In genomic region chr6:5082740-5083139, GRCm38 (mm10) we compare ENCODE assay signal across 25 mouse cellular contexts.
DNase-seq lines count a peak whose midpoint lies in the region; ATAC-seq lines count a peak whose summit lies in the region.
"Had no signal": no experiment of that assay in that cellular context is flagged by ENCODE, and none has a peak within 500 bp of the region (broad histone marks: within the 10 kb centered on the region; RNA-seq: fewer than 3 reads in every experiment).

No protein-coding gene starts in this region.

- H3K4me3 ChIP-seq in kidney, embryonic 14.5 days (ENCODE audit: low read length) = no peak overlapping the region
- H3K4me3 ChIP-seq in neural tube, embryonic 13.5 days = no peak overlapping the region
- H3K4me3 ChIP-seq in stomach, embryonic 16.5 days (replicated peaks; ENCODE audit: low read length) = no peak overlapping the region
- H3K4me3 ChIP-seq: embryonic facial prominence, embryonic 15.5 days; gastrocnemius, adult 2 months; heart, embryonic 12.5 days; hindbrain, embryonic 15.5 days; limb, embryonic 15.5 days; lung, embryonic 15.5 days had no signal

- no peaks in the 10 kb centered on the region for H3K36me3 ChIP-seq in kidney, embryonic 14.5 days (ENCODE audit: control insufficient read depth, insufficient read depth, low read length)
- H3K36me3 ChIP-seq in neural tube, embryonic 13.5 days = peaks cover 4% of the 10 kb centered on the region; the same call in 1 of the 2 replicates
- H3K36me3 ChIP-seq in stomach, embryonic 16.5 days (ENCODE audit: control insufficient read depth, insufficient read depth, low read length) = 0 out of 2 replicates have a peak, but pooled peaks cover 2% of the 10 kb centered on the region
- H3K36me3 ChIP-seq: embryonic facial prominence, embryonic 15.5 days; heart, embryonic 12.5 days; limb, embryonic 15.5 days; lung, embryonic 15.5 days had no signal

- H3K4me1 ChIP-seq in kidney, embryonic 14.5 days (ENCODE audit: control insufficient read depth, insufficient read depth, low read length) = peaks cover 16% of the 10 kb centered on the region
- peaks cover 27% of the 10 kb centered on the region for H3K4me1 ChIP-seq in neural tube, embryonic 13.5 days (replicated peaks)
- H3K4me1 ChIP-seq in stomach, embryonic 16.5 days (ENCODE audit: control insufficient read depth, insufficient read depth, low read length) = peaks cover 18% of the 10 kb centered on the region

- no peaks in the 10 kb centered on the region for H3K27me3 ChIP-seq in kidney, embryonic 14.5 days (ENCODE audit: control insufficient read depth, insufficient read depth, low read length)
- H3K27me3 ChIP-seq in neural tube, embryonic 13.5 days = no peaks in the 10 kb centered on the region
- no peaks in the 10 kb centered on the region for H3K27me3 ChIP-seq in stomach, embryonic 16.5 days (ENCODE audit: control insufficient read depth, insufficient read depth, low read length)
- H3K27me3 ChIP-seq: embryonic facial prominence, embryonic 15.5 days; heart, embryonic 12.5 days; hindbrain, embryonic 15.5 days; limb, embryonic 15.5 days; lung, embryonic 15.5 days had no signal

- H3K9ac ChIP-seq in kidney, embryonic 14.5 days (ENCODE audit: low read depth, low read length) = no peak overlapping the region
- no peak overlapping the region for H3K9ac ChIP-seq in neural tube, embryonic 13.5 days
- H3K9ac ChIP-seq in stomach, embryonic 16.5 days (ENCODE audit: low read length) = no peak overlapping the region
- H3K9ac ChIP-seq: embryonic facial prominence, embryonic 15.5 days; heart, embryonic 12.5 days; hindbrain, embryonic 15.5 days; limb, embryonic 15.5 days; liver, embryonic 14.5 days; lung, embryonic 15.5 days had no signal

- ATAC-seq in kidney, embryonic 14.5 days (ENCODE audit: low FRiP score, low TSS enrichment) = no peak
- no peak for ATAC-seq in neural tube, embryonic 13.5 days (ENCODE audit: low read depth)
- ATAC-seq in stomach, embryonic 16.5 days (ENCODE audit: insufficient read depth, low FRiP score) = no peak
- ATAC-seq: forebrain, embryonic 14.5 days; intestine, postnatal 0 days; midbrain, embryonic 16.5 days had no signal

- peak overlapping the region; percentile 66; the same call in 1 of the 2 replicates for H3K27ac ChIP-seq in kidney, embryonic 14.5 days (ENCODE audit: low read depth, low read length)
- 0 out of 2 replicates have a peak overlapping the region, but pooled peaks have one; percentile 33 for H3K27ac ChIP-seq in neural tube, embryonic 13.5 days (replicated peaks)
- H3K27ac ChIP-seq in stomach, embryonic 16.5 days (ENCODE audit: low read length) = peak overlapping the region; percentile 27; the same call in 1 of the 2 replicates
- H3K27ac ChIP-seq: embryonic facial prominence, embryonic 15.5 days; gastrocnemius, adult 2 months; hindbrain, embryonic 15.5 days; limb, embryonic 15.5 days; liver, embryonic 14.5 days; lung, embryonic 15.5 days had no signal

- H3K4me2 ChIP-seq in kidney, embryonic 14.5 days (replicated peaks; ENCODE audit: low read depth, low read length) = no peak overlapping the region
- H3K4me2 ChIP-seq in neural tube, embryonic 13.5 days = no peak overlapping the region
- no peak overlapping the region for H3K4me2 ChIP-seq in stomach, embryonic 16.5 days (ENCODE audit: low read depth, low read length)
- H3K4me2 ChIP-seq: embryonic facial prominence, embryonic 15.5 days; heart, embryonic 12.5 days; hindbrain, embryonic 15.5 days; limb, embryonic 15.5 days; lung, embryonic 15.5 days had no signal

- peak; percentile 29 for DNase-seq in embryo, embryonic 10 days (ENCODE audit: low spot score)
- DNase-seq in embryo, embryonic 10.5 days (ENCODE audit: low spot score) = no peak
- no peak for DNase-seq in kidney, postnatal 14 days
- no peak for DNase-seq in neural tube, embryonic 10.5 days (ENCODE audit: extremely low spot score, low spot score)
- DNase-seq in cerebellum, postnatal 4 days (ENCODE audit: low spot score in 2 of 2) = no peak
- DNase-seq: cerebellum, adult 11 months; cerebellum, adult 9-11 months; gastrocnemius, adult 2 months; heart, postnatal 36 days; lung, postnatal 4 days; right cerebral cortex, postnatal 14 days; spleen, adult 18-20 months; thymus, postnatal 25 days had no signal

- WGBS in kidney, embryonic 14.5 days = 45% methylated on average over 2 of the region's 2 CpGs
- 17% methylated on average over 2 of the region's 2 CpGs for WGBS in neural tube, embryonic 13.5 days
- WGBS in stomach, embryonic 16.5 days = 42% methylated on average over 2 of the region's 2 CpGs

- H3K9me3 ChIP-seq in kidney, embryonic 14.5 days (ENCODE audit: control insufficient read depth, low read length) = no peaks in the 10 kb centered on the region
- no peaks in the 10 kb centered on the region for H3K9me3 ChIP-seq in neural tube, embryonic 13.5 days
- no peaks in the 10 kb centered on the region for H3K9me3 ChIP-seq in stomach, embryonic 16.5 days (replicated peaks; ENCODE audit: control insufficient read depth, low read length)
- H3K9me3 ChIP-seq: embryonic facial prominence, embryonic 15.5 days; heart, embryonic 12.5 days; hindbrain, embryonic 15.5 days; limb, embryonic 15.5 days; lung, embryonic 15.5 days had no signal
